Mouse (Mus musculus): ENCODE results near the gene Cpa1. TPM values are rescaled to one million over a fixed set of nuclear protein-coding genes. Genes with fewer than 3 reads are reported as not detected.

Gene Cpa1
- polyA plus RNA-seq, 1 experiment from 2014 or later: 0.63 TPM

GRCm38 (mm10) chr6:30677591-30677990 is 38.6 kb downstream of the Cpa1 start:
- 64% methylated on average over 9 of the region's 9 CpGs for WGBS
- H3K27me3 ChIP-seq: no peaks in the 10 kb centered on the region
- peak overlapping the region; percentile 76; the same call in 1 of the 2 replicates for H3K27ac ChIP-seq

GRCm38 (mm10) chr6:30678482-30678881 is 39.5 kb downstream of the Cpa1 start:
- no peaks in the 10 kb centered on the region for H3K27me3 ChIP-seq
- no peak overlapping the region for H3K9ac ChIP-seq (replicated peaks)
- peaks cover 55% of the 10 kb centered on the region for H3K4me1 ChIP-seq (replicated peaks)
- no peak overlapping the region for H3K4me3 ChIP-seq (replicated peaks)
- H3K4me2 ChIP-seq (replicated peaks): no peak overlapping the region
- peak overlapping the region; percentile 76 for H3K27ac ChIP-seq
- 33% methylated on average over 6 of the region's 6 CpGs for WGBS
- ATAC-seq: peak; percentile 86
- H3K36me3 ChIP-seq: no peaks in the 10 kb centered on the region
- H3K9me3 ChIP-seq: no peaks in the 10 kb centered on the region

More at GRCm38 (mm10) chr6:30677591-30677990, 38.6 kb downstream of the Cpa1 start:
- Histone ChIP-seq H3K9ac (replicated peaks) (no peak overlapping the region), H3K4me2 (replicated peaks) (no peak overlapping the region), H3K4me1 (replicated peaks) (peaks cover 56% of the 10 kb centered on the region), H3K9me3 (no peaks in the 10 kb centered on the region), H3K4me3 (replicated peaks) (no peak overlapping the region), H3K36me3 (no peaks in the 10 kb centered on the region)
- no peak for ATAC-seq

GRCm38 (mm10) chr6:30679567-30679966 is 40.5 kb downstream of the Cpa1 start:
- Histone ChIP-seq H3K9ac (replicated peaks) (no peak overlapping the region), H3K27me3 (no peaks in the 10 kb centered on the region), H3K4me3 (replicated peaks) (no peak overlapping the region), H3K4me1 (replicated peaks) (peaks cover 45% of the 10 kb centered on the region), H3K27ac (peak overlapping the region; percentile 35; the same call in 1 of the 2 replicates), H3K4me2 (replicated peaks) (no peak overlapping the region), H3K9me3 (no peaks in the 10 kb centered on the region), H3K36me3 (no peaks in the 10 kb centered on the region)
- ATAC-seq: no peak
- WGBS: 74% methylated on average over 5 of the region's 5 CpGs

DNA sequence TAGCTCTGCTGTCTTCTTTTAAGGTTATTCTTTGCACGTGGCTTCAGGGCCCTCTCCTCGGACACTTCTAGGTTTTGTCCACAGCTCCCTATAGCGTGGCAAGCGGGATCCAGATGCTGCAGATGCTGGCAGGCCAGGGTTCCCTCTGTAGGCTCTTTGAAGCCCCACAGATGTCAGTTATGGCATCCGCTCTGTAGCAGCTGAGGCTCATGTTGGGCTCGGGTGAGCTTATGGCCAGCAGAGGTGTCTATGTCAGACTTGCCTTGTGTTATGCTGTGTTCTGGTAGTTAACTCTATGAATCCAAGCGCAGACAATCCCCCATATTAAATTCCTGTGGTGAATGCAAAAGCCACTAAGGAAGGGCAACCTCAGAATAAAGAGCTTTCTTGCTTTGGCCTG is 41.4 kb downstream of the Cpa1 start:
- Histone ChIP-seq H3K4me3 (replicated peaks) (no peak overlapping the region), H3K9me3 (no peaks in the 10 kb centered on the region), H3K4me2 (replicated peaks) (no peak overlapping the region), H3K4me1 (replicated peaks) (peaks cover 37% of the 10 kb centered on the region), H3K9ac (replicated peaks) (no peak overlapping the region), H3K27me3 (no peaks in the 10 kb centered on the region), H3K36me3 (no peaks in the 10 kb centered on the region), H3K27ac (no peak overlapping the region)
- 89% methylated on average over 7 of the region's 7 CpGs for WGBS
- ATAC-seq: no peak

DNA sequence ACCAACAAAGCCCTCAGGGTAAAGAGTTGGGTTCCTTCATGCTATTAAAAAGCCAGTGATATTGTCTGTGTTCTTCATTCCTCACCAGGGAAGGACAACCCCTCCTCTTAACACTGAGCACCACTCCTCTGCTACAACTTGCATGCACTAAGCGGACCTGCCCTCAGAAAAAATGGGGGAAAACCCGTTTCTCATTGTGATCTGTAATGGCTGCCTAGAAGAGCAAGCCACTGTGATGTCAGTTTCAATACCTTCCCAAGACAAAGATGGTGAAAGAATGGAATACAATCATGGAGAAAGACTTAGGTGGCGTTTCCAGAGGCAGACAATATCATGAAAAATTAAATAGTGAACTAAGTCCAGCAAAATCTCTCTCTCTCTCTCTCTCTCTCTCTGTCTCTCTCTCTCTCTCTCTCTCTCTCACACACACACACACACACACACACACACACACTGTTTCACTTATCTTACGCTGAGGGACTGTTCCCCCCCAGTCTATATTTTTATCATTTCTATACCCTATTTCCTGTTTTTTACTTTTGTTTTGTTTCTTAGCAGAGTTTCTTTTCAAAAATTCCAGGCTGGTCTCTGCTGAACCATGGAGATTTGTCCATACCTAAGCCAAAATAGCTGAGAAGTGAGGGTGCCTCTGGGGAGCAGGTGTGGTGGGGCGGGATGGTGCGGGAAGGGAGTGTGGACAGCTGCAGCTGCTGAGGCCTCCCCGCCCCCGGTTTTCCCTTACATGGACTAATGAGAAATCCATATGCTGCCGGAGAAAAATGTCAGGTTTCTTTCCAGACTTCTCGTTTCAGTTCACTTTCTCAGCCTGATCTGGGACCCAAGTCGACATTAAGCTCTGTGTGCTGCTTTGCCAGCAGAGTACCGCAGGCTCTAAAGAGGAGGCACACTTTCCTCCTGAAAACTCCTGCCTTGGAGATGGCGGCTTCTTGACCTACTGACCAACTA is 43.2 kb downstream of the Cpa1 start:
- Histone ChIP-seq H3K27ac (no peak overlapping the region), H3K9me3 (no peaks in the 10 kb centered on the region), H3K4me3 (replicated peaks) (no peak overlapping the region), H3K4me2 (replicated peaks) (no peak overlapping the region), H3K27me3 (no peaks in the 10 kb centered on the region), H3K9ac (replicated peaks) (no peak overlapping the region), H3K4me1 (replicated peaks) (peaks cover 29% of the 10 kb centered on the region), H3K36me3 (no peaks in the 10 kb centered on the region)
- WGBS: 71% methylated on average over 13 of the region's 13 CpGs
- ATAC-seq: no peak

- H3K4me1 ChIP-seq (replicated peaks): peaks cover 11% of the 10 kb centered on the region
- H3K4me3 ChIP-seq (replicated peaks): no peak overlapping the region
- no peak overlapping the region for H3K9ac ChIP-seq (replicated peaks)
- H3K4me2 ChIP-seq (replicated peaks): no peak overlapping the region
- H3K27me3 ChIP-seq: no peaks in the 10 kb centered on the region
- H3K36me3 ChIP-seq: no peaks in the 10 kb centered on the region
- H3K9me3 ChIP-seq: no peaks in the 10 kb centered on the region
- ATAC-seq: no peak
- H3K27ac ChIP-seq: no peak overlapping the region
- 91% methylated on average over 1 of the region's 1 CpGs for WGBS
Observed at GRCm38 (mm10) chr6:30684570-30684969, 45.6 kb downstream of the Cpa1 start.

DNA sequence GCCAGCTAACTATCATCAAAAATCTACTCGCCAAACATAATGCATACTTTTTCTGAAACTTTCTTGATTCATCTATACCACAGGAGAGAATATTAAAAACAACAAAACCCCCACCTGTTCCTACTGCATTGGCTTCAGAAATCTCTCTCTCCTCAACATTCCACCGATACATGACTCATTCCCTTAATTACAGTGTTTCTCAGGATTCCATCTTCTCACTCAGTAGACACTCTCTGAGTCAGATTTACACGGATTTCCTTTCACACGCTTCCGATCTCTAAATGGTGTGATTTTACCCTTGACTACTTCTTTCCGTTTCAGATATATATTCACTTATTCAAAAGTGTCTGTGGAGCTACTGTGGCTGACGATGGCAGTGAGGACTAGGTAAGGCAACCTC is 48.2 kb downstream of the Cpa1 start:
- H3K27me3 ChIP-seq: no peaks in the 10 kb centered on the region
- H3K9ac ChIP-seq (replicated peaks): no peak overlapping the region
- H3K4me2 ChIP-seq (replicated peaks): no peak overlapping the region
- ATAC-seq: no peak
- 95% methylated on average over 7 of the region's 7 CpGs for WGBS
- H3K36me3 ChIP-seq: no peaks in the 10 kb centered on the region
- peaks cover 9% of the 10 kb centered on the region for H3K4me1 ChIP-seq (replicated peaks)
- H3K27ac ChIP-seq: no peak overlapping the region
- no peaks in the 10 kb centered on the region for H3K9me3 ChIP-seq
- H3K4me3 ChIP-seq (replicated peaks): no peak overlapping the region

DNA sequence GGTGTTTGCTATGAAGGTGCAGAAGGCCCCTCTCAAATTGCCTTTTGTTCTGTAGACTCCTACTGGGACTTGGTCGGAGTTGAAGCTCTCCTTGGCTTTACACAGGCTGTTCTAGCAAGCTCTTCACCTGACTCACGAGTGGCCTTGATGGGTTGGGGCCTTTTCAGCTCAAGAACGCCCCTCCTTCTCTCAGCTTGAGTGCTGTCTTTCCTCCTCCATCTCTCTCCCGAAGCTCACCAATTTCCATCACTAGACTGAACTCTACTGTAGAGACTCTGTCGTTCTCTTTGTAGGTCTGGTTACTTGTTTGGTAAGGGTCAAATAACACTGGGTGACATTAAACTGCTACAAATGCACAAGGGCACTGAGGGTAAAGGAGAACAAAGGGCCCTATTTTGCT is 53.8 kb downstream of the Cpa1 start:
- H3K27ac ChIP-seq: peak overlapping the region; percentile 92
- H3K9ac ChIP-seq (replicated peaks): peak overlapping the region; percentile 65
- ATAC-seq: 0 out of 2 replicates have a peak, but pooled peaks have one; percentile 0
- peak overlapping the region; percentile 51 for H3K4me3 ChIP-seq (replicated peaks)
- no peaks in the 10 kb centered on the region for H3K9me3 ChIP-seq
- no peaks in the 10 kb centered on the region for H3K36me3 ChIP-seq
- WGBS: 79% methylated on average over 5 of the region's 5 CpGs
- H3K27me3 ChIP-seq: no peaks in the 10 kb centered on the region
- H3K4me2 ChIP-seq (replicated peaks): peak overlapping the region; percentile 60
- peaks cover 21% of the 10 kb centered on the region for H3K4me1 ChIP-seq (replicated peaks)

DNA sequence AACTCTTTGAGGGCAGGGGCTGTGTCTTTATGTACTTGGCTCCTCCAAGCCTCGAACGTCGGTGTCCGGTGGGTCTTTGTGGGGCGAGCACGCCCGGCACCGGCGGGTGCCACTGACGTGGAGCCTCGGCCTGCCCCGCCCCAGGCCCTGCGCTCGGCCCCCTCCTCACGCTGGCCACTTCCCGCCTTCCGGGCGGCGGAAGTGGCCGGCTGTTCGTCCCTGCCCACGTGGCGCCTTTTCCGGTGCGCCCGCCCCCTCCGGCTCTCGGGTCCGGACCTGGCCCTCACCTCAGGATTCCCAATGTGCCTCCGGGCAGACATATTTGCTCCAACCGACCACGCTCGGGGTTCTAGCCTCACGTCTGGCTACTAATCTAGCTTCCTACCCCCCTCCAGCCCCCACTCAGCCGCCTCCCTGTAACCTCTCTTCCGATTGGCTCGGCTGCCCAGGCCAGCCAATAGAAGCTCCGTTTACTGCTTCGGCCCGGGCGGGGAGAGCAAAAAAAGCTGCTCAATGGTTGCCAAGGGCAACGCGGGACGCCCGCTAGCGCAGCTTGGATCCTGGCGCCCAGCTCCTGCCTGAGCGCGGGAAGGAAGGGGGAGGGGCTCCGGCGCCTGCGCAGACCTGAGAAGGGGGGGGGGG is 54.5 kb downstream of the Cpa1 start, which contains the start of gene Cep41:
Gene Cep41, minus strand, starts transcription at position 400 of the 642 bp plus-strand sequence.
- Histone ChIP-seq H3K9me3 (no peaks in the 10 kb centered on the region), H3K4me3 (replicated peaks) (peak within 1 kb of the TSS; percentile 51), H3K4me1 (replicated peaks) (peaks cover 21% of the 10 kb centered on the region), H3K4me2 (replicated peaks) (peak within 1 kb of the TSS; percentile 60), H3K9ac (replicated peaks) (peak within 1 kb of the TSS; percentile 65), H3K27me3 (no peaks in the 10 kb centered on the region), H3K27ac (peak within 1 kb of the TSS; percentile 92), H3K36me3 (no peaks in the 10 kb centered on the region)
- peak; percentile 99 for ATAC-seq
- under 1% methylated on average over 52 of the region's 52 CpGs for WGBS

DNA sequence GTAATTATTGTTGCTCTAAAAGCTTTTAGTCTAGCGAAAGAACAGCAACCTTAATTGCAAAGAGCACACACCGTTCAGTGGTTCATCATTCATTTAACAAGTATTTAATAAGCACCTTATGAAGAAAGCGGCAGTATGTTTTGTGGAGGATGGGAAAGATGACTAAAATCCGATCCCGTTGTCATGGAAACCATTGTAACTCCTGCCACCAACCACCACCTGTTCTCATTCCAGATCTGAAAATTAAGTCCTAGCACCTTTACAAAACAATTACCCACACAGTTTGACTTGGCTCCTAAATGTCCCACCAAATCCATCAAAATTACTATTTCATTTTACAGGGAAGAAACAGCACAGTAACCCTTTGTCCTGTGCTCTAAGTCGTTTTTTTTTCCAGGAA is 55.2 kb downstream of the Cpa1 start:
- Histone ChIP-seq H3K27me3 (no peaks in the 10 kb centered on the region), H3K4me3 (replicated peaks) (peak overlapping the region; percentile 51), H3K27ac (peak overlapping the region; percentile 67), H3K9ac (replicated peaks) (no peak overlapping the region), H3K4me2 (replicated peaks) (peak overlapping the region; percentile 60), H3K4me1 (replicated peaks) (peaks cover 21% of the 10 kb centered on the region), H3K9me3 (no peaks in the 10 kb centered on the region), H3K36me3 (no peaks in the 10 kb centered on the region)
- WGBS: 18% methylated on average over 6 of the region's 6 CpGs
- ATAC-seq: peak; percentile 10
